Mouse (Mus musculus) E14TG2a.4 (cell line): Measurements from ENCODE around the gene Nras.
A peak's percentile ranks its signal among the peaks of the same experiment; 100 is the strongest.

Experiments used
- H3K27me3 ChIP-seq: 2 replicates; pipeline ENCODE4 v1.6.1; 2014; ENCODE audit warnings: low read length, control low read depth; ENCODE audit not compliant: insufficient read depth
- H3K36me3 ChIP-seq: 2 replicates; pipeline ENCODE4 v1.6.1; 2014; ENCODE audit warnings: low read length, control low read depth; ENCODE audit not compliant: insufficient read depth
- H3K4me1 ChIP-seq: replicated peaks from 2 replicates; pipeline ENCODE4 v1.6.1; 2014; ENCODE audit warnings: low read depth, low read length, control low read depth
- H3K4me3 ChIP-seq: replicated peaks from 2 replicates; pipeline ENCODE4 v1.5.1; 2014; ENCODE audit warnings: mild to moderate bottlenecking, low read length
- H3K9me3 ChIP-seq: 2 replicates; pipeline ENCODE4 v1.6.1; 2014; ENCODE audit warnings: low read length, control low read depth
- CTCF ChIP-seq: conservative IDR thresholded peaks from 2 replicates; pipeline ENCODE4 v1.5.1; 2014; ENCODE audit warnings: low read length
- NANOG ChIP-seq: IDR thresholded peaks from 2 replicates; pipeline ENCODE4 v1.6.1; 2014; ENCODE audit warnings: borderline replicate concordance, low read length, mixed read lengths
- POU5F1 ChIP-seq: IDR thresholded peaks from 2 replicates; pipeline ENCODE4 v1.6.1; 2014; ENCODE audit warnings: low read length, borderline replicate concordance

Nras gene

GRCm38 (mm10) chr3:103058207-103059157, at the start of gene Nras:
TSS of gene Nras (plus strand) at chr3:103058285.
- TF ChIP-seq CTCF (no peak), NANOG (no peak), POU5F1 (no peak)
- H3K4me3 ChIP-seq, result peak within 1 kb of the TSS; percentile 87
- peaks cover 83% of the 10 kb centered on the region for H3K36me3 ChIP-seq
- peaks cover 30% of the 10 kb centered on the region for H3K4me1 ChIP-seq
- no peaks in the 10 kb centered on the region for H3K27me3 ChIP-seq
- H3K9me3 ChIP-seq, result no peaks in the 10 kb centered on the region

GRCm38 (mm10) chr3:103017350-103017749, 40.7 kb upstream of the Nras start:
- no peak for TF ChIP-seq POU5F1
- no peak for TF ChIP-seq NANOG
- TF ChIP-seq CTCF, result no peak
- H3K4me3 ChIP-seq, result no peak overlapping the region
- peaks cover 8% of the 10 kb centered on the region for H3K36me3 ChIP-seq
- H3K9me3 ChIP-seq, result no peaks in the 10 kb centered on the region
- no peaks in the 10 kb centered on the region for H3K27me3 ChIP-seq
- peaks cover 32% of the 10 kb centered on the region for H3K4me1 ChIP-seq

GRCm38 (mm10) chr3:103019462-103019861, 38.6 kb upstream of the Nras start:
- H3K9me3 ChIP-seq, result no peaks in the 10 kb centered on the region
- H3K27me3 ChIP-seq, result no peaks in the 10 kb centered on the region
- H3K36me3 ChIP-seq, result peaks cover 16% of the 10 kb centered on the region
- peak overlapping the region; percentile 98 for H3K4me3 ChIP-seq
- no peak for TF ChIP-seq POU5F1
- TF ChIP-seq NANOG, result no peak
- no peak for TF ChIP-seq CTCF
- peaks cover 42% of the 10 kb centered on the region for H3K4me1 ChIP-seq

GRCm38 (mm10) chr3:103020249-103020942, 37.7 kb upstream of the Nras start, which contains the start of gene Csde1:
TSS of gene Csde1 (plus strand) at chr3:103020426.
- peak within 1 kb of the TSS; percentile 98 for H3K4me3 ChIP-seq
- TF ChIP-seq NANOG (no peak), POU5F1 (no peak), CTCF (no peak)
- H3K27me3 ChIP-seq, result no peaks in the 10 kb centered on the region
- peaks cover 21% of the 10 kb centered on the region for H3K36me3 ChIP-seq
- H3K4me1 ChIP-seq, result peaks cover 45% of the 10 kb centered on the region
- no peaks in the 10 kb centered on the region for H3K9me3 ChIP-seq

GRCm38 (mm10) chr3:103020943-103021638, 37.0 kb upstream of the Nras start:
- TF ChIP-seq CTCF (no peak), POU5F1 (no peak)
- H3K4me1 ChIP-seq, result peaks cover 49% of the 10 kb centered on the region
- no peaks in the 10 kb centered on the region for H3K9me3 ChIP-seq
- peaks cover 27% of the 10 kb centered on the region for H3K36me3 ChIP-seq
- peak overlapping the region; percentile 98 for H3K4me3 ChIP-seq
- H3K27me3 ChIP-seq, result no peaks in the 10 kb centered on the region

- Histone ChIP-seq H3K4me3 (no peak overlapping the region), H3K27me3 (no peaks in the 10 kb centered on the region)
- no peak for TF ChIP-seq POU5F1
- peak; percentile 42; the same call in 1 of the 2 replicates for TF ChIP-seq CTCF
- no peak for TF ChIP-seq NANOG
Measured at GRCm38 (mm10) chr3:103026174-103026573, 31.9 kb upstream of the Nras start.

GRCm38 (mm10) chr3:103040285-103040684, 17.8 kb upstream of the Nras start:
- Histone ChIP-seq H3K4me1 (0 out of 2 replicates have a peak, but pooled peaks cover 7% of the 10 kb centered on the region), H3K36me3 (peaks cover 92% of the 10 kb centered on the region), H3K9me3 (no peaks in the 10 kb centered on the region), H3K4me3 (no peak overlapping the region), H3K27me3 (no peaks in the 10 kb centered on the region)
- TF ChIP-seq CTCF (no peak), NANOG (no peak), POU5F1 (no peak)

More at GRCm38 (mm10) chr3:103026174-103026573, 31.9 kb upstream of the Nras start:
- no peaks in the 10 kb centered on the region for H3K9me3 ChIP-seq
- peaks cover 71% of the 10 kb centered on the region for H3K4me1 ChIP-seq
- peaks cover 72% of the 10 kb centered on the region for H3K36me3 ChIP-seq
